In genomic region chr17:11353553-11353945, GRCm38 (mm10) we compare ENCODE assay signal across 19 mouse cellular contexts.
"Had no signal": no experiment of that assay in that cellular context is flagged by ENCODE, and none has a peak within 500 bp of the region (broad histone marks: within the 10 kb centered on the region; RNA-seq: fewer than 3 reads in every experiment).

No protein-coding gene starts in this region.

- H3K4me3 ChIP-seq: liver, embryonic 15.5 days; lung, embryonic 15.5 days; megakaryocyte, embryonic 14.5 days; midbrain, embryonic 12.5 days; myocyte; neural tube, embryonic 12.5 days had no signal

- H3K27me3 ChIP-seq: liver, embryonic 15.5 days; lung, embryonic 15.5 days; megakaryocyte, embryonic 14.5 days; midbrain, embryonic 12.5 days; neural tube, embryonic 12.5 days had no signal

- H3K4me1 ChIP-seq: liver, embryonic 15.5 days; lung, embryonic 15.5 days; megakaryocyte, embryonic 14.5 days; midbrain, embryonic 12.5 days; neural tube, embryonic 12.5 days had no signal

- H3K4me2 ChIP-seq: liver, embryonic 15.5 days; lung, embryonic 15.5 days; midbrain, embryonic 12.5 days; neural tube, embryonic 12.5 days had no signal

- H3K9me3 ChIP-seq: liver, embryonic 15.5 days; lung, embryonic 15.5 days; midbrain, embryonic 12.5 days; neural tube, embryonic 12.5 days had no signal

- H3K27ac ChIP-seq: liver, embryonic 15.5 days; lung, embryonic 15.5 days; macrophage; midbrain, embryonic 12.5 days; neural tube, embryonic 12.5 days had no signal

- H3K9ac ChIP-seq: liver, embryonic 15.5 days; liver, postnatal 0 days; lung, embryonic 15.5 days; midbrain, embryonic 12.5 days; neural tube, embryonic 12.5 days had no signal

- ATAC-seq: liver, postnatal 0 days; lung, postnatal 0 days; midbrain, embryonic 16.5 days had no signal

- DNase-seq: liver, postnatal 0 days; lung, adult 2 months; lung, postnatal 14 days; midbrain, embryonic 14.5 days; right cerebral cortex, postnatal 25 days; right cerebral cortex, postnatal 4 days; spleen, adult 18-20 months; thymus, adult 2 months; thymus, postnatal 25 days; thymus, postnatal 4 days had no signal

- H3K36me3 ChIP-seq: liver, embryonic 15.5 days; lung, embryonic 15.5 days; midbrain, embryonic 12.5 days; neural tube, embryonic 12.5 days had no signal
